Comparison of ENCODE assay signal across 8 mouse cellular contexts in the genomic region with DNA sequence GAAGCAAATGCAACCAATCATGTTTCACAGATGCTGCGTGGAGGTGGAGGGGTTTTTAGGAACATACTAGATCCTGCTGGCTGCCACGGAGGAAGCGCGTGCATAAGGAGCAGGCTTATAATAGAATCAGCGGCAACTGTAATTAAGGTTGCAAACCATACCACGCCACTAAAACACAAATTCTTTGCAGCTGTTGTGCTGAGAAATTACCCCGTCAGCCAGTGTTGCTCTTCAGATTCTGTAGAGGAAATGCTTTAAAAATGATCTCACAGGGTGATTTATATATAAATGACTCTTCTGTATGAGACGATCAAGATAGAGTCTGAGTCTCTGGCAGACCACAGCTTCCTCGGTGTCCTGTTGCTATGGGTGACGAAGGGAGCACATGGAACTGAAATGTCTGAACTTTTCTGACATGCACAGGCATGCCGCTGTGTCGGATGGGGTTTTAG. TPM values are rescaled to one million over a fixed set of nuclear protein-coding genes. Genes with fewer than 3 reads are reported as not detected.
A peak's percentile ranks its signal among the peaks of the same experiment; 100 is the strongest.
DNase-seq lines count a peak whose midpoint lies in the region; ATAC-seq and TF ChIP-seq lines count a peak whose summit lies in the region.

No protein-coding gene starts in this region.

- H3K9ac ChIP-seq in kidney, embryonic 16.5 days (replicated peaks; ENCODE audit: low read length): no peak overlapping the region
- no peak overlapping the region for H3K9ac ChIP-seq in limb, embryonic 14.5 days (ENCODE audit: low read depth, low read length, severe bottlenecking)

- H3K4me3 ChIP-seq in kidney, embryonic 16.5 days (ENCODE audit: low read length): no peak overlapping the region
- H3K4me3 ChIP-seq in limb, embryonic 14.5 days (replicated peaks; ENCODE audit: low read length): no peak overlapping the region

- 0 out of 2 replicates have a peak, but pooled peaks cover 9% of the 10 kb centered on the region for H3K4me1 ChIP-seq in kidney, embryonic 16.5 days (ENCODE audit: insufficient read depth, low read length)
- H3K4me1 ChIP-seq in limb, embryonic 14.5 days (ENCODE audit: control insufficient read depth, insufficient read depth, low read length): peaks cover 3% of the 10 kb centered on the region; the same call in 1 of the 2 replicates

- TF ChIP-seq POLR2A in limb, embryonic 14.5 days (IDR thresholded peaks at IDR 0.05; ENCODE audit: borderline replicate concordance, extremely low read depth, insufficient read depth, insufficient read length): no peak

- peak; percentile 17 for DNase-seq in kidney, adult 9 months
- DNase-seq in R1 (ENCODE audit: low read depth, low spot score): peak; percentile 57
- peak; percentile 60 for DNase-seq in limb, embryonic 14.5 days (ENCODE audit: low spot score)
- no peak for DNase-seq in adrenal gland, postnatal 25 days
- DNase-seq in spleen, postnatal 4 days (ENCODE audit: low spot score in 2 of 2): no peak
- DNase-seq in spleen, adult 12 weeks (ENCODE audit: low spot score): no peak

- H3K27ac ChIP-seq in kidney, embryonic 16.5 days (ENCODE audit: low read length): no peak overlapping the region
- no peak overlapping the region for H3K27ac ChIP-seq in limb, embryonic 14.5 days (replicated peaks; ENCODE audit: low read depth, low read length)

- no peaks in the 10 kb centered on the region for H3K27me3 ChIP-seq in kidney, embryonic 16.5 days (ENCODE audit: insufficient read depth, low read length)
- no peaks in the 10 kb centered on the region for H3K27me3 ChIP-seq in limb, embryonic 14.5 days (ENCODE audit: control insufficient read depth, insufficient read depth, low read length)

- ATAC-seq in kidney, embryonic 16.5 days (ENCODE audit: low FRiP score, low TSS enrichment): no peak
- peak; percentile 81 for ATAC-seq in frontal cortex, adult (ENCODE audit: low TSS enrichment)
- ATAC-seq in limb, embryonic 14.5 days (ENCODE audit: low FRiP score, low read depth): peak; percentile 50; the same call in 1 of the 2 replicates

- peaks cover 6% of the 10 kb centered on the region; the same call in 1 of the 2 replicates for H3K36me3 ChIP-seq in kidney, embryonic 16.5 days (ENCODE audit: insufficient read depth, low read length)
- H3K36me3 ChIP-seq in limb, embryonic 14.5 days (ENCODE audit: control insufficient read depth, insufficient read depth, low read length): peaks cover 40% of the 10 kb centered on the region

- WGBS in kidney, embryonic 16.5 days: 62% methylated on average over 12 of the region's 12 CpGs
- 33% methylated on average over 12 of the region's 12 CpGs for WGBS in limb, embryonic 14.5 days

- no peak overlapping the region for H3K4me2 ChIP-seq in kidney, embryonic 16.5 days (replicated peaks; ENCODE audit: low read depth, low read length)
- H3K4me2 ChIP-seq in limb, embryonic 14.5 days (replicated peaks; ENCODE audit: low read depth, low read length, severe bottlenecking): no peak overlapping the region

- H3K9me3 ChIP-seq in kidney, embryonic 16.5 days (ENCODE audit: low read length): no peaks in the 10 kb centered on the region
- H3K9me3 ChIP-seq in limb, embryonic 14.5 days (ENCODE audit: control insufficient read depth, low read length): no peaks in the 10 kb centered on the region

RNA-seq across cellular contexts. Expression of a gene that starts 40.1 kb away (rescaled TPM):
- polyA plus RNA-seq in kidney, embryonic 16.5 days (2015; fragmentation: Nextera tagmentation; extraction: Ambion mirVana): 32.4 and 34.7 TPM in 2 replicates
- polyA plus RNA-seq in limb, embryonic 14.5 days (2012; rRNA removed): 40.4 and 48.1 TPM in 2 replicates
- polyA plus RNA-seq in limb, embryonic 14.5 days (2014; fragmentation: Nextera tagmentation; extraction: Ambion mirVana): 32.6 and 39.0 TPM in 2 replicates
- total RNA-seq in adrenal gland, postnatal 25 days (2021): 33.3 and 42.1 TPM in 2 replicates

RNA-seq across cellular contexts. Expression of a gene that starts 52.0 kb away (rescaled TPM):
- polyA plus RNA-seq in kidney, embryonic 16.5 days (2015; fragmentation: Nextera tagmentation; extraction: Ambion mirVana): 2.6 and 4.8 TPM in 2 replicates
- 2.8 and 4.0 TPM in 2 replicates for polyA plus RNA-seq in limb, embryonic 14.5 days (2012; rRNA removed)
- 0.28 and 0.43 TPM in 2 replicates for polyA plus RNA-seq in limb, embryonic 14.5 days (2014; fragmentation: Nextera tagmentation; extraction: Ambion mirVana)
- total RNA-seq in adrenal gland, postnatal 25 days (2021): 3.4 and 8.4 TPM in 2 replicates

Comparison
In these comparisons a context has a peak if more than half of its experiments do, and no peak if none do; other contexts are left out.
1. DNase-seq: peak in kidney, adult 9 months (single experiment), R1 (single experiment) and limb, embryonic 14.5 days (single experiment); none in adrenal gland, postnatal 25 days (single experiment), spleen, postnatal 4 days (0 of 2) and spleen, adult 12 weeks (single experiment).